Mouse (Mus musculus): ENCODE data around the gene Rph3a.
"Not testable (repeated sequence)": the region's sequence is repeated elsewhere in the genome, so short reads cannot be mapped to it uniquely, and the experiment has no call there.

The Rph3a gene

DNA sequence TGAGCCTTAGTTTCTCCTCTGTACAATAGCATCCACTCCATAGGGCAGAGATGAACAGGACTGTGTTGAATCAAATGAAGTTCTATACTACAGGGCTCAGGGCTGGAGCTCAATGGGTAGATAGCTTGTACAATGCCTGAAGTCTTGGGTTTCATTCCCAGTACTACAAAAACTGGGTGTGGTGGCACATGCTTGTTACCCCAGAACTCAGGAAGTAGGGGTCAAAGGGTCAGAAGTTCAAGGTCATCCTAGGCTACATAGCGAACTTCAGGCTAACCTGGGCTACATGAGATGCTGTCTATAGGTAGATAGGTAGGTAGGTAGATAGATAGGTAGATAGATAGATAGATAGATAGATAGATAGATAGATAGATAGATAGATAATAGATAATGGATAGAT is 38.6 kb downstream of the Rph3a start:
- DNase-seq, result no peak

DNA sequence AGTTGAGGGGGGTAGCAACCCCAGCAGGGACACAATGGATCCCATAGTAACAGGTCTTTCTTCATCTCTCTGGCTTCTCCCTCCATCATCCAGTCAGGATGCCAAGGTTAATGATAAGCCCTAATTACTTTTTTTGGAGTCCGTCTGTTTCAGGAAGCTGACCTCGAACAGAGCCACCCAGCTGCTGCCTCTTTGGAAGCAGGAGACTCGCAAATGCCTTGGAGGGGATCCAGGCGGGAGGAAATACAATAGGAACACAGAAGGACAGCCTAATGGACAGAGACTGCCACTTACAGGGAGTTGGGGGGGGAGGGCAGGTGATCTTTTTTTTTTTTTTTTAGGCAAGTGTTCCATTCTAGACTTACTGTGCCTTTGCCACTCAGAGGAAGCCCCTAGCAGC is 40.2 kb downstream of the Rph3a start:
- no peak for DNase-seq

DNA sequence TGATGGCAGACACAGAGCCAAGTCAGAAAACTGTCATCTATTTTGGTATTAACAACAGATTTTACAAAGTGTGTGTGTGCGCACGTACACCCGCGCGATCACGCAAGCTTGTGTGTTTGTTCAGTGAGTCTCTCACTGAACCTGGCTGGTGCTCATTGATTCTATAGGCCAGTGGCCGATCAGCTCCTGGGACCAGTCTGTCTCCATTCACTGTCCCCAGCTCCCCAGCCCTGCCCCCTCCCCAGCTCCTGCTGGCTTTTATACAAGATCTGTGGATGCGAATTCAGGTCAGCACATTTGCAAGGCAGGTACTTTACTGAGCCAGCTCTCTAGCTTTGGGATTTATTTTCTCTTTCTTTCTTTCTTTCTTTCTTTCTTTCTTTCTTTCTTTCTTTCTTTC is 41.1 kb downstream of the Rph3a start:
- DNase-seq, result no peak

DNA sequence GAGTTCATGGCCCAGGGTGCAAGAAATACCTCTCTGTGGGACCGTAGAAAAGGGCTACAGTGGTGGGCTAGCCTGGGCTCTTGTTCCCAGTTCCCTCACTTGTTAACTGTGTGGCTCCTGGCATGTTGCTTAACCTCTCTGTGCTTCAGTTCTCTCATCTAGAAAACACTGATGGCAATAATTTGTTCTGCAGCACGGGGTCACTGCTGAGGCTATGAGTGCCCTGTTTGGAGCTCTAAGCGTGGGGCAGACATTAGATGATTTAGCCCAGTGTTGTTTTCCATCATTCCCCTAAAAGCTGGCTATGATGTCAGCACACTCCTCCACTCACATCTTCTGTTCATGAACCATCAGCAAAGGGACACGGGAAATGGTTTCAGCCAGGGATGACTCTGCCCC is 41.8 kb downstream of the Rph3a start:
- no peak for DNase-seq

DNA sequence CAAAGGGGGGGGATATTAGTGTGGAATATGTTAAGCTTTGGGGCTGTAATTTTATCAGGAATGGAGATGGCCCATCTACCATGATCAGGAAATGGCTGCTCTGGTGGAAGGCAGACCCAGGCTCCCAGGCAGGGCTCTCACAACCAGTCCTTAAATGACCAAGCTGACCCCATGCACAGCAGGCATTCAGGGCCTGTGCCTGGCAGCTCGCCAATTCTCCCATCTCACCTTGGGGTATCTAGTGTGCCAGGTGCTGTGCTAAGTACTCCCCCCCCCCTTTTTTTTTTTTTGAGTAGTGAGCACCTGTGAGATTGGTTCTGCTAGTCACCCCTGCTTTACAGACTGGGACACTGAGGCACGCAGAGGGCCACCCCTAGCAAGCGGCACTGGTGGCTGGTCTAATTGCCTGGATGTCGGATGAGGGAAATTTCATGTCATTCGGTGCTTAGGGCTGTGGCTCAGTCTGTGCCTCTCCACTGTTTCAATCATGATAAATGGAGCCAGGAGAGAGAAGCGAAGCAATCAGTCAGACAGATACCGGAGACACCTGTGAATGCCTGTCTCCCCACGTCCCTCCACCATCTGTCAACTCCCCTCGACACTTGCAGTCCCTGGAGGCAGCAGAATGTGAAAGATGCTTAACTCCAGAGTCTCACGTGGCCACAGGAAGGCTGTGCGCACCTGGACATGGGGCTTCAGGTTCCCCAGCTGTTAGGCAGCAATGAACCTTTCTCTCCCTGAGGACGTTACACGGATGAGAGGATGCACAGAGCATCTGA is 42.3 kb downstream of the Rph3a start:
- no peak for DNase-seq

DNA sequence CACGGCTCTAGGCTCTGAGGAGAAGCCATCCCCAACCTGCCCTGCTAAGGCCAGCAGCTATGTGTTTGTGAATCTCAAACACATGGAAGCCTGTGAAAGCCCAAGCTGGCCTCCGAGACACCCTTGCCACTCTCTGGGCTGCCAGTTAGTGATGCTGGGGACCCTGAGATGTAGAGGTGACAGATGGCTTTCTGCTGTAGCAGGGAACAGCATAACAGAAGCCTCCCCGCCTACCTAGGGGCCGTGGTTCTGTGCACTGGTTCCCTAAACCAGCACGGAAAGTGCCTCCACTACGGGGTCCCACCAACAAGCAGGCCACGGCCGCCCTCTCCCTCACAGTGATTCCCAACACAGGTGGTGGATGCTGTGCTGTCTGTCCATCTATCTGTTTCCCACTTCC is 43.0 kb downstream of the Rph3a start:
- DNase-seq, result no peak

DNA sequence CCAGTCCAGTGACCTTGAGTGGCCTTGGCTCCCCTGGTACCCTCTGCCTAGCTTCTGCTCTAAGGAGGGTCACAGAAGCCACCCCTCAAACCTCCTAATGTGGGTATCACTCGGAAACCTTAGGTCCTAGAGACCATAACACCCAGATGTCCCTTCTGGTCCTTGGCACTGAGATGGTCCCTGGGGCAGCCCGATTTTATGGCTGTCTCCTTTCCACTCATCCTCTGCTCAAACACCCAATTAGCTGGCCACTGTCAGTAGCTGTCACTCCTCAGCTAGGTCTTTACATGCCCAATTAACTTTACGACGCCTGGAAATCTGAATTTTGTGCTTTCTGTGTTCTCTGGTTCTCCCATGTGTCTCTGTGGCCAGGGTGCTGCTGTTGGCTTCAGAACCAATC is 43.7 kb downstream of the Rph3a start:
- DNase-seq, result no peak

DNA sequence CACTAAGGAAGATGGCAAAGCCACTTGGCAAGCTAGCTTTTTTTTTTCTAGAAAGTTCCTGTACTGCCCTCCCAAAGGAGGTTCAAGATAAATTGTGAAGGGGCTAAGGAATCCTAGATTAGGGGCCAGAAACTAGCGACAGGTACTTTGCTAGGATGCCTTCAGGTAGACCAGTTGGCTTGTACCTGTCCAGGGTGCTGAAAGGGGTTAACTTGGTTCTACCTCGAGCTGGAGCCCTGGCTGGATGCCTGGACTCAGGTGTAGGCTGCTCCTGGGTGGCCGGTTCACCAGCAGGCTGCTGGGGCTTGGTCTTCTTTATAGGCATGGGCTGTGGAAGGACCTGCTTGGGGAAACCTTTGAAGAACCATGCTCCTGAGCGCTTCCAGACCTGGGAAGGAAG is 48.9 kb downstream of the Rph3a start:
- peak in 1 of 2 experiments; percentile 7 for DNase-seq

DNA sequence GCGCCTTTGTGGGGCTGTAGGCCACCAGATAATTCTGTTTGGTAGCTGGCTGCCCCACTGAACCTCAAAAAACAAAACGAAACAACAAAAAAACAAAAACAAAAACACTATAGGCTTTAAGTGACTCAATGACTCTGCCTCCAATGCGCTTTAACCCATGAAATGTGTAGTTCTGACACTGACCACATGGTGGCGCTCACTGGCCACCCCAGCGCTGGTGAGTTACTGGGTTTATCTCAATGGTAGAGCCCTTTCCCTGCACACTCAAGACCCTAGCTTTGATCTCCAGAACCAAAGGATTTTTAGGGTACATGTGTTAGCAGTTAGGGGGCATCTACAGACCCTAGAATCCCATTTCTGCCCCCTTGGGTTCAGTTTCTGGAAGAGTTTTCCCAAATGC is 55.9 kb downstream of the Rph3a start:
- DNase-seq, result no peak

DNA sequence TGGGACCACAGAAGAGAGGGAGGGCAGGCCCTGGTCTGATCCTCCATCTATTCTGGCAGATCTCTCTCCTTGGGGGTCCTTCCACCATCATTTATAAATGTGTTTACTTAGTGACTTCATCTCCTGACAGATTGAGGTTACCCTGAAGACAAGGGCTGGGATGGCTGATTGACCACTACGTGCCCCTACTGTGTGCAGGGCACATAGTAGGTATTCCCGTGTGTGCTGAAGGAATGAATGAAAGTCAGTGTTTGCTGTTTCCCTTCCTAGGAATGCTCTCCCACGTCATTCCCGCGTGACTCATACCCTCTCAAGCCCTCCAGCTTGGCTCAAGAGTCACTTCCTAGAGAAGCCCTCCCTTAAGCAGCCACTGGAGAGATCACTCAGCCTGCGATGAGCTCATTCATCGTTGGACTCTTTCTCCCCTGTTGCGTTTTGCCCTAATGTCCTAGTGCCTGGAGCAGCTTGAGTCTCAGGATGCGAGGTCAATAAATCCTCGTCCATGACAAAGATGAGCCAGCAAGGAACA is 57.6 kb downstream of the Rph3a start:
- DNase-seq, result no peak

DNA sequence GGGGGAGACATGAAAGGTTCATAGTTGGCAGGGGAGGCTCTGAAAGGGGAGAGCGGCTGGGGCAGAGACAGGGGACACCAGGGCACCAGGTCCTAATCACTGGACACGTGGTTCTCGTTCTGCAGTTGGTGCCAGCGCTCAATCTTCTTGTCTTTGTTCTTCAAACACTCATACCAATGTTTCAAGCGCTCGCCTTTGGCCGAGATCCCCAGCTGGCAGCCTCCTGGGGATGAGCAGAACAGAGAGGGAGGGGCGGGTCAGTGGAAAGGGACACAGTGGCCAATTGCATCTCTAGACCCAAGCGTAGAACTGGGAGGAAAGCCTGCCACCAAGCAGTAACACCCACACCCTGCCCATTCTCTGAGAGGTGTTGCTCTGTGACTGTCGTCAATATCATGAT is 67.8 kb downstream of the Rph3a start:
- peak in 1 of 2 experiments; percentile 9 for DNase-seq

DNA sequence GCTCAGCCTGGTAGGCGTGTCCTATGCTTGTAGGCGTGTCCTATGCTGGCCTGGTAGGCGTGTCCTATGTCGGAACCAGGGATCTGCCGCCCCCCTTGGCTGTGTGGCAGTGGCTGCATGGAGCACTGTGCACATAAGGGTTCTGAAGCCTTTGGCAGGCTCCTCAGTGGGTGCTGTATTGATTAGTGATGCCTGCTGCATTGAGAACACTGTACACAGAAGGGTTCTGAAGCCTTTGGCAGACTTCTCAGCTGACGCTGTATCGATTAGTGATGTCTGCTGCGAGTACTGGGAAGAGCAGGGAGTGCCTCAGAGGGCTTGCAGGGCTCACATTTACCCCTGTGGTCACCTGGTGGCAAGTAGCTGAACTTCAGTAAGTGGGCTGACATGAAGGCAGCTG is 71.3 kb downstream of the Rph3a start:
- peak in 1 of 2 experiments; percentile 9 for DNase-seq

DNA sequence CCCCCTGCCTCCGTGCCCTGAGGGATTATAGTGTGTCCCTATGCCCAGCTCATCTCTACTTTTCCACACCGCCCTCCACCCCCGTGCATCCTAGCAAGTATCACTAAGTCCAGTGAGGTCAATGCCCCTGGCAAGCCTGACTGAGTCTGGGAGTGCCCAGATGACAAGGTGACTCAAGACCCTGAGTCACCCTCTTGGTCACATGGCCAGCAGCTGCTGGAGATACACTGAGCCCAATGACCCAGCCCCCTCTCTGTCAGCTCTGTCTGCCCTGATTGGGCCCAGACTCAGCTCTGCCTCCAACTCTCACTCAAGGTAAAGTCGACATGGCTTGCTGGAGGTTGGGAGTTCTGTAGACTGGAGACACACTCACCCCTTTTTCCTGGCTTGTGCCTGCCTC is 72.1 kb downstream of the Rph3a start:
- peak in 1 of 2 experiments; percentile 11 for DNase-seq

DNA sequence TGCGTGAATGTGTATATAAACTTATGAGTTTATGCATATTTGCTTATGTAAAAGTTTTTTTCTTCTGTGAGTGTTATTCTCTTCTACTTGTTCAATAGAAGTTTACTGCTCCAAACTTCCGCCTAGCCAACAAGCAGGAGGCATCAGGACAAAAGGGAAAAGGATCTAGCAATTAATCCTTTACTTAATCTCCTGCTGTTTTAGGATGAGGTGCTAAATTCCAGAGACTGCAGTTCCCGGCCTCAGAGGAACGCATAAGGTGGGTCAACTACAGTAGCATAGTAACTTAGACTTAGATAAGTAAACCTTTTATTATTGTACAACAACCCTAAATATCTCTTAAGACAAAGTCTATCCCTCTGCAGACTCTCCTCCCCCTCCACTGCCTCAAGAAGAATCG is 75.9 kb downstream of the Rph3a start:
- no peak for DNase-seq

DNA sequence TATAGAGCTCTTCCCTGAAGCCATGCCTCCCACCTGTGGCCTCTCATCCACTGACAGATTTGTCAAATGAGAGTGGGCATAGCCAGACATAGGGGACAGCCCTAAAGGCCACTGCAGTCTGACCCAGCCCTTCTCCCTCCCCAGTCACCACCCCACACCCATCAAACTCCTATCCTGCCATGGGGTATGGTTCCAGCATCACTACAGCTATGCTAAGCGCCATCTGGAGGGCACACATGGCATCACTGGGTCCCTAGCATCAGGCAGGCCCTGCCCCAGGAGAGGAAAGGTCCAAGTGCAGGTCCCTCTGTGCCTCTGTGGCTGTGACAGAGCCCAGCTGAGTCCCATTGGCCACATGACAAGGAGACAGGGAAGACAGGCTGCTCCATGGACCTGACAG is 82.9 kb downstream of the Rph3a start:
- peak in 1 of 2 experiments; percentile 12 for DNase-seq

DNA sequence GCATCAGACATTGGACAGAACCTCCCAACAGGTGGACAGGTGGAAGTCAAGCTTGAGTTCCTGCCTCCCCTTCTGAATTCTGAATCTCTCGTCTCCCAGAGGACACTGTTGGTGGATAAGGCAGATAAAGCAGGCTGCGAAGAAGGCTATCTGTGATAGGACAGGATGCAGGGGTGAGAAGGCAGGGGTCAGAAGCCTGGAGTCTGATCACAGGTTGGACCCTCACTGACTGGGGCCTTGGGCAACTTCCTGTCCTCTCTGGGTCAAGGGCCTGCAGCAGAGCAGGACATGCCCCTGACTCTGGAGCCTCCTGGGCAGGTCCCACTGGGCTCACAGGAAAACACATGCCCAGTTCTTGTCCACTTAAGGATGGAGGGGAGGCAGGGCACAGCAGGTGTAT is 83.6 kb downstream of the Rph3a start:
- DNase-seq, result peak in 1 of 2 experiments; percentile 9

DNA sequence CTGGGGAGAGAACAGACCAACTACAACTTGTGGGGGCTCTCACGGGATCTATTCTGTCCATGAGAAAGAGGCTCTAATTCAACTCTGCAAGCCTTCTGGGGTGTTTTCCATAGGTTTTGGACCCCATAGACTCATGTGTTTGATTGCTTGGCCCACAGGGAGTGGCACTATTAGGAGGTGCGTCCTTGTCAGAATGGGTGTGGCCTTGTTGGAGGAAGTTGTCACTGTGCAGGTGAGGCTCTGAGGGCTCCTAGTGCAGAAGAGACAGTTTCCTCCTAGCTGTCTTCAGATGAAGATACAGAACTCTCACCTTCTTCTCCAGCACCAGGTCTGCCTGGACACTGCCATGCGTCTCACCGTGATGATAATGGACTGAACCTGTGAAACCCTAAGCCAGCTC is 85.4 kb downstream of the Rph3a start:
- peak in 1 of 2 experiments; percentile 2 for DNase-seq

DNA sequence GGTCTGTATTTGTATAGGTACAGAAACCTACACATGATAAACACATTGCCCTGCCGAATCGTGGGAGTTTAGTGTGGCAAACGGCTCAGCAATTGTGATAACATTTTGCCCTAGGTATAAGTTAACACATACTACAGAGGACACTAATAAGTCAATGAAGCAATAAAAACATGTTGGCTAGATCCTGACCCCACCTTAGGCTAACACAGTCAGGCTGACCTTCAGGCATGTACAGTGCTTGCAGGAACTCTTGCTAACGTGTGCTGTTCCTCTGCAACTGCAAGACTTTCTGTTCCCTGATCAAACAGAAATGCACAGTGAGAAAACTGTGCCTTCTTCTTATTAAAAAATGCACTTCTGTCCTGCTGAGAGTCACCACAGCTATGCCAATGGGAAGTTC is 85.9 kb downstream of the Rph3a start:
- peak in 1 of 2 experiments; percentile 2 for DNase-seq

DNA sequence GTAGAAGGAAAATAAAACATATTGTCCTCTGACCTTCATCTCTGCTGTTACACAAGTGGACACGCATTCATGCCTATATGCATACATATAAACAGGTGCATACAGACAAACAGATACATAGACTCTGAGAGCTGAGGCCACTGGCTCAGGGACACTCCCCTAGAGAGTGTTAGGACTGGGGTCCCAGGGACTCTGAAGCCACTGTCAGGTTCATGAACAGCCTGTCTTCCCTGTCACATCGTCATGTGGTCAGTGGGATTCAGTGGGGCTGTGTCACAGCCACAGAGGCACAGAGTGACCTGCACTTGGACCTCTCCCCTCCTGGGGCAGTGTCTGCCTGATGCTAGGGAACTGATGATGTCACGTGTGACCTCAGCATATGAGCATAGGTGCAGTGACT is 89.6 kb downstream of the Rph3a start:
- DNase-seq, result no peak

DNA sequence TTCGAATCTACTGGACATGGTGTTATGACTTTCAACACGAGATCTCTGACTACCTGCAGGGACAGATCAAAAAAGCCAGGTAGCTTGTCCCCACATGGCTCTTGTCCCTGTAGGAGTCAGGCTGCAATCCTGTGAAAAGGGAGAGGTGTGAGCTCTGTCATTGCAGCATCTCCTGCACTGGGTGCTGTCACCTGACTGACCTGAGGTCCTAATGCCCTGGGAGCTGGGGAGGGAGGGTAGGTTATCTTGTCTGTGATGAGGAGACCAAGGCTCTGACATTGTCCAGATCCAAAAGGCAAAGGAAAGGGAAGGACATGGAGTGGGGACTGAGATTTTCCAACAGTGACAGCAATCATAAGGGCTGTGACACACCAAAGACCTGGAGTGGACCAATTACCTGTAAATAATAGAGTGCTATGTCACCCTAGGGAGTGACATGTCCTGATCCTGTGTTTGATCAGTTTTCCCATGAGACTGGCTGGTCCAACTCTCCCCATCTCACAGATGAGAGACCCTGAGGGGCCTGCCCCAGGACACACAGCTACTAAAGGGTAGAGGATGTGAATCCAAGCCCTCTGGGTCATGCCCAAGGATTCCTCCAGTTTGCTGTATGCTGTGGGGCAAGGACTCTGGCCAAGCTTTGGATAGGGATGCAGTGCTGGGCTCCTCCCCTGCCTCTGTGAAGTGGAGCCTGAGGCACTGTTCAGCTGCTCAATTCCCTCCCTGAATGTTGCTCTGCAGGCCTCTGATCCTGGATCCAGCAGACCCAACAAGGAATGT is 90.5 kb downstream of the Rph3a start:
- DNase-seq, result peak in 1 of 2 experiments; percentile 8

DNA sequence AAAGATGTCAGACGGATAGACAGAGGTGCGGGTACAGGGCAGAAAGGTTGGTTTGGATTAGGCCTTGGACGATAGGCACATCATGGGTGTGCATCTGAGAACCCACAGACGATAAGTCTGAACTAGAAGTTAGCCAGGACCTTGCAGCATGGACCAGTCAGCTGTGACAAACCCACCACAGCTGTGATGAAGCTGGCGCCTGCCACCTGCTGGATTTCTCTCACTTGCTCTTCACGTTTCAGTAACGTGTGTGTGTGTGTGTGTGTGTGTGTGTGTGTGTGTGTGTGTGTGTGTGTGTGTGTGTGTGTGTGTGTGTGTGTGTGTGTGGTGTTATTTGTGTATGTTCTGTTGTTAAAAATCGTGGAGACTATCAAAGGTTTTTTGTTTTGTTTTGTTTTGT is 95.7 kb downstream of the Rph3a start, which contains the start of gene Oas1d:
Gene Oas1d, plus strand, starts transcription at position 333 of the 400 bp plus-strand sequence.
- DNase-seq, result not testable (repeated sequence)

DNA sequence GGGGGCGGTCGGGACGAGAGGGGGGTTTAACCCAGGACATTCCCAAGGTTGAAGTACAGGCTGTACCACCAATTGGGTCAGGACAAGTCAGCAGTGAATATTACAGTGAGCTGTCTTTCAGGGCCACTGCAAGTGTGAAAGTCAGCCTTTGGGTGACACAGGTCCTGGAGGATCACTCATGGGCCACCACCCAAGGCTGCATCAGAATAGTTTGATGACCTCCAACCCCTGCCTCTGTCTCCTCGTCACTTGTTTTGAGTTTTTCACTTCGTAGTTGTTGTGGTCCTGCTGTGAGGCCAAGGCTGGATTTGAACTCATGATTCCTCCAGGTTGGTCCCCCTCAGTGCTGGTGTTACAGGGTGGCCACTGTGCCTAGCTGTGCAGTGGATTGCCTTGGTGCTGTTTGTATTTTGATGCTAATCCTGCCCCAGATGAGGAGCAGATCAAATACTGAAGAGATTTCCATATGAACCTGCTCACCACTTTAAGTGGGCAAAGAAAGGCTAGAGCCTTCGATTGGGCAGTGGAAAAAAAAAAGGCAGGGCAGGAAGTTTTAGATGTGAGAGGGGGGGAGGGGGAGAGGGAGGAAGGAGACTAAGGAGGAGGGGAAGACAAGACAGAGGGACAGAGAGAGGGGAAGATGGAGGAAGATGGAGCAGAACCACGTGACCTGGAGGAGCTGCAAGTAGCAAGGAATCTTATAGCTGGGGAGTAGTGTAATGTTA is 101.5 kb downstream of the Rph3a start:
- DNase-seq, result no peak
